Mouse (Mus musculus) limb, embryonic 13.5 days (tissue): ENCODE results near the gene Tex2. TPM values are rescaled to one million over a fixed set of nuclear protein-coding genes. Genes with fewer than 3 reads are reported as not detected.
A peak's percentile ranks its signal among the peaks of the same experiment; 100 is the strongest.

Experiments
- ATAC-seq: fragments of 200-750 bp; cut with Nextera tagmentation; 2 replicates; pipeline ENCODE4 v1.8.0; 2017; ENCODE audit warnings: low read depth, moderate number of reproducible peaks, moderate TSS enrichment; ENCODE audit not compliant: low FRiP score
- H3K27ac ChIP-seq: fragments of 300-500 bp; sonication (generic); 2 replicates; pipeline ENCODE4 v1.5.1; 2015; ENCODE audit warnings: inconsistent platforms, mild to moderate bottlenecking, moderate library complexity
- H3K27me3 ChIP-seq: fragments of 300-500 bp; sonication (generic); 2 replicates; pipeline ENCODE4 v1.6.1; 2015; ENCODE audit warnings: mild to moderate bottlenecking, inconsistent platforms
- H3K36me3 ChIP-seq: fragments of 300-500 bp; sonication (generic); 2 replicates; pipeline ENCODE4 v1.6.1; 2015; ENCODE audit warnings: inconsistent platforms, mild to moderate bottlenecking, moderate library complexity
- H3K4me1 ChIP-seq: fragments of 300-500 bp; sonication (generic); 2 replicates; pipeline ENCODE4 v1.6.1; 2015; ENCODE audit warnings: inconsistent platforms
- H3K4me2 ChIP-seq: fragments of 300-500 bp; sonication (generic); replicated peaks from 2 replicates; pipeline ENCODE4 v1.6.1; 2015; ENCODE audit warnings: inconsistent platforms, mild to moderate bottlenecking, moderate library complexity
- H3K4me3 ChIP-seq: fragments of 300-500 bp; sonication (generic); 2 replicates; pipeline ENCODE4 v1.5.1; 2015; ENCODE audit warnings: moderate library complexity, mild to moderate bottlenecking, inconsistent platforms
- H3K9ac ChIP-seq: fragments of 300-500 bp; sonication (generic); 2 replicates; pipeline ENCODE4 v1.6.1; 2015; ENCODE audit warnings: mild to moderate bottlenecking, inconsistent platforms
- H3K9me3 ChIP-seq: fragments of 300-500 bp; sonication (generic); 2 replicates; pipeline ENCODE4 v1.6.1; 2016; ENCODE audit warnings: inconsistent platforms
- WGBS: fragments of 180-500 bp; shearing (Covaris S2); methylation state at CpG from one replicate; pipeline ENCODE4 v1.1.7; 2015; 5-methylcytosine and 5-hydroxymethylcytosine counted together
- polyA plus RNA-seq: library from polyadenylated mRNA; unstranded; fragments of >200 nt; fragmentation: Nextera tagmentation; extraction: Ambion mirVana; gene quantifications from 2 replicates; pipeline ENCODE4 v1.2.1, GENCODE M21; 2015

The Tex2 gene
- polyA plus RNA-seq, 1 experiment from 2014 or later: 8.2 TPM

DNA sequence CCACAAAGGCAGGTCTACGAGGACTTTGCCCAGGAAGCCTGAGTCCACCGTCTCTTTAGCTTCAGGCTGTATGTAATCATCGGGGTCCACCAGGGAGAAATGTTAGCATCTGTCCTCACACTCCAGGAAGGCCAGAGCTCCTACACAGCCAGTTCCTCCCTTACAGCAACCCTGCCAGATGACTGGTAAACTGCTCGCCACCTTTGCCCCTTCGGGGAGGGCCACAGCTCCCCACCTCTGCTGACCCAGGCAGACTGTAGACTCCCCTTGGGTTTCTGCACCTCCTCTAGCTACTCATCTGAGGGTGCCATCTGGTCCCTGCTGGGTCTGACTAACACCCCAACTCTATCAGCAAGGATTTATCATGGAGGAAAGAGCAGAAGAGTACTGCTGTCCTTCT, 83.4 kb downstream of the Tex2 start:
- no peaks in the 10 kb centered on the region for H3K27me3 ChIP-seq
- H3K4me2 ChIP-seq: no peak overlapping the region
- H3K9me3 ChIP-seq: no peaks in the 10 kb centered on the region
- peaks cover 6% of the 10 kb centered on the region for H3K4me1 ChIP-seq
- WGBS: 80% methylated on average over 5 of the region's 5 CpGs
- no peak for ATAC-seq
- no peak overlapping the region for H3K9ac ChIP-seq
- H3K4me3 ChIP-seq: no peak overlapping the region
- no peak overlapping the region for H3K27ac ChIP-seq
- peaks cover 26% of the 10 kb centered on the region for H3K36me3 ChIP-seq

DNA sequence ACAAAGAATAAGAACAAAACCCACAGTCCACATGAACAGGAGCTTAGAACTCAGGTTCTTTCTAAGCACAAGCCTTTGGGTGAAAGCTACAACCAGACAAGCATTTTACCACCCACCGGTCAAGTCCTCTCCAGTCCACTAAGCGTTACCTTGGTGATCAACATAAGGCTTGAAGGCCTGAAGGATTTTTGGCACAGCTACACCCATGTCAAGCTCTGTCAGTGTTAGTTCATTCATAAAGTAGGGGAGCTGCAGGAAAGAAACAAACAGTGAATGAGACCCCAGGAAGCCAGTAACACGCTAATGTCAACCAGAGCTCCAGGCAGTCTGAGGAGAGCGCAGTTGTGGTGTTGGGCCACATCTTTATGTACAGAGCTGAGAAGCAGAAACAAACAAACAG, 84.1 kb downstream of the Tex2 start:
- 81% methylated on average over 4 of the region's 4 CpGs for WGBS
- Histone ChIP-seq H3K4me3 (no peak overlapping the region), H3K36me3 (peaks cover 26% of the 10 kb centered on the region), H3K9ac (no peak overlapping the region), H3K27me3 (no peaks in the 10 kb centered on the region), H3K4me2 (no peak overlapping the region), H3K27ac (no peak overlapping the region), H3K4me1 (peaks cover 6% of the 10 kb centered on the region), H3K9me3 (no peaks in the 10 kb centered on the region)
- ATAC-seq: no peak

DNA sequence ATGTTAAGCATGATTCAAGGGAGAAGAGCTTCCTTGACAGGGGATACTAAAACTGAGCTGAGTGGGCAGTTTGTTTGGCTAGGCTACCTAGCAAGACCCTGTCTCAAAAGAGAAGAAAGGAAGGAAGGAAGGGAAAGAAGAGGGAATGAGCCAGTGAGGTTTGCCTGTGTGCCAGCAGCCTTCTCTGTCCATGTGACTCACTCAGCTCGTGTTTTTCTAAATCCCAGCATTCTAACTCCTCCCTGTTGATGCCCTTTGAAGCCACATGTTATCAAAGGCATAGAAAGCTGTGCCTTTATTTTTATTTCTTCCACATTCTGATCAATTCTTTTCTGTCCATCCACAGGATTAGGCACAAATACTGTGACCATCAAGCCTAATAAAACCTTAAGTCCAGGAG, 85.3 kb downstream of the Tex2 start:
- WGBS: 28% methylated on average over 1 of the region's 1 CpGs

DNA sequence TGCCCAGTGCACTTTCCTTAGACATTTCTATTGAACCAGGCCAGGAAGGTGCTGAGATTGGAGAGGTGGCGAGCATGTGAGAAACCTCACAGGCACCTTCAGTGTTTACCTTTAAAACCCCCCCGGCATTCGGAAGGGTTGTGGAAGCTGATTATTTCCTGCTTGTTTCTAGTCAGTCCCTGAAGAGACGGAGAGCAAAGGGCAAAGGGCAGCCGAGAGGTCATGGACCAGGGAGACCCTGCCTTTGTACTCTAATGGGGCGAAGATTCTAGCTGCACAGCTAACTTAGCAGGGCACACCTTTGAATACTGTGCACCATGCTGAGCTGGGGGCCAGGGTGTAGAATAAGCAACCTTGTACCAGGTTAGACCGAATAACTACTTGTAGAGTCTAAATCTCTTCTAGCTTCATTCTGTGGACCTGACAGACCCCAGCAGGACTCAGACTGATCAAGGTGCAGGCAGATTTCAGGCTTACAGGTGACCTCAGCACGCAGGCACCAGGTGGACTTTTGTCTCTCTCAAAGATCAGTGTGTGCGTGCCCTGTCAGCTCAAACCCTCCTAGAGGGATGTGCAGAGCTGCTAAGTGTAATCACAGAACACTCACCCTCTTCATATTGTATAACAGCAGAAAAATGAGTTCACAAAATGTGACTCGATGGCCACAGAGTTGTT, 85.9 kb downstream of the Tex2 start:
- H3K4me2 ChIP-seq: no peak overlapping the region
- peaks cover 13% of the 10 kb centered on the region; the same call in 1 of the 2 replicates for H3K36me3 ChIP-seq
- 0 out of 2 replicates have a peak overlapping the region, but pooled peaks have one; percentile 19 for H3K9ac ChIP-seq
- 45% methylated on average over 10 of the region's 10 CpGs for WGBS
- no peaks in the 10 kb centered on the region for H3K27me3 ChIP-seq
- no peak overlapping the region for H3K27ac ChIP-seq
- ATAC-seq: no peak
- no peaks in the 10 kb centered on the region for H3K9me3 ChIP-seq
- peaks cover 6% of the 10 kb centered on the region; the same call in 1 of the 2 replicates for H3K4me1 ChIP-seq
- no peak overlapping the region for H3K4me3 ChIP-seq

More for the DNA sequence above, 85.3 kb downstream of the Tex2 start:
- no peak for ATAC-seq
- Histone ChIP-seq H3K4me1 (peaks cover 6% of the 10 kb centered on the region; the same call in 1 of the 2 replicates), H3K9ac (no peak overlapping the region), H3K4me3 (no peak overlapping the region), H3K27ac (no peak overlapping the region), H3K36me3 (peaks cover 20% of the 10 kb centered on the region), H3K4me2 (no peak overlapping the region), H3K27me3 (no peaks in the 10 kb centered on the region), H3K9me3 (no peaks in the 10 kb centered on the region)

DNA sequence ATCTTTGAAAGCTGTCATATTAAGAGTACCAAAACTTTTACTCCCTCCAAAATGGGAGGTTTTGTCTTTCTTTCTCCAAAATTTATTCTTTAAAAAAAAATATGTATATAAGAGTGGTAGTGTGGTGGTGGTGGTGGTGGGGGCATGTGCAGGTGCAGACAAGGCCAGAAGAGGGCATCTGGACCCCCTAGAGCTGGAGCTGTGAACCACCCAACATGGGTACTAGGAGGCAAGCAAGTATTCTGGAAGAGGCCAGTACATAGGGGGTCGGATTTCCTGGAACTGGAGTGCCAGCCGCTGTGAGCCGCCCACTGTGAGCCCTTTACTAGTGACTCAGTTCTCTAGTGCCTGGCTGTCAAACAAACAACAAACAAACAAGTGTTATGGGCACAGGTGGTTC, 90.7 kb downstream of the Tex2 start:
- no peaks in the 10 kb centered on the region for H3K9me3 ChIP-seq
- no peak overlapping the region for H3K9ac ChIP-seq
- no peak overlapping the region for H3K4me3 ChIP-seq
- H3K36me3 ChIP-seq: no peaks in the 10 kb centered on the region; the same call in 1 of the 2 replicates
- no peak overlapping the region for H3K4me2 ChIP-seq
- H3K27me3 ChIP-seq: no peaks in the 10 kb centered on the region
- ATAC-seq: no peak
- H3K27ac ChIP-seq: no peak overlapping the region
- peaks cover 32% of the 10 kb centered on the region for H3K4me1 ChIP-seq
- 33% methylated on average over 3 of the region's 3 CpGs for WGBS

DNA sequence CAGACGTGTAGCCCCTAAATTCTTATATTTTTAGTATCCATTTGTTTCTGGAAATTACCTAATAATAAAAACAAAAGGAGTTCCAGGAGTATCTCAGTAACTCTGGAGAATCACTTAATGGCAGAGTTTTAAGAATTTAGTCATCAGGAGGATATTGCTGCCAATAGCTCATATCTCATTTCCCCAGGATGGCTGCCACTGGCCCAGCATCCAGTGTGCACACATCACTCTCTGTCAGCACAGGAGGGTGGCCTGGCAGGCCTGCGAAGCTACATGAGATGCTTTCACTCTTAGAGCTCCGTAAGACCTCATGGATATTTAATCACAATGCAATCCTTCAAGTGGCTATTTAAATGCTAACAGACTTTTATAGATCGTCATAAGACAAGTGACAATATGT, 91.6 kb downstream of the Tex2 start:
- H3K9me3 ChIP-seq: no peaks in the 10 kb centered on the region
- no peak overlapping the region for H3K4me2 ChIP-seq
- H3K27ac ChIP-seq: no peak overlapping the region
- no peaks in the 10 kb centered on the region; the same call in 1 of the 2 replicates for H3K36me3 ChIP-seq
- H3K9ac ChIP-seq: no peak overlapping the region
- H3K27me3 ChIP-seq: no peaks in the 10 kb centered on the region
- H3K4me1 ChIP-seq: peaks cover 29% of the 10 kb centered on the region
- WGBS: 45% methylated on average over 4 of the region's 4 CpGs
- no peak for ATAC-seq
- H3K4me3 ChIP-seq: no peak overlapping the region

DNA sequence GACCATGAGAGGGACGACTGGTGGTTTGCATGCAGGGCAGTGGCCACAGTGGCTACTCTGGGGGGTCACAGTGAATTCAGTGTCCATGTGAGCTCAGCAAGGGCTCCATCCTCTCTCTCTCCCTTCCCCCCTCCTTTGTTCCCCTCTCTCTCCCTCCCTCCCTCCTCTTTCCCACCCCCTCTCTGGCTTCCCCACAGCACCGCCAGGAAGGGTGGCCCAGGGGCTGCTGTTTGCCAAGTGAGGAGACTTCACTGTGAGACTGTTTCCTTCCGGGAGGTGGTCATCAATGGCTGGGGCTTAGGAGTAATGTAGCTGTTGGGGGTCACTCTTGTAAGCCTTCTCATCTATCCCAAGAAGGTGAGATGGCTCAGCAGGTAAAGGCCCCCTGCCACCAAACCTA, 92.8 kb downstream of the Tex2 start:
- Histone ChIP-seq H3K27me3 (no peaks in the 10 kb centered on the region), H3K4me3 (no peak overlapping the region), H3K4me1 (peaks cover 31% of the 10 kb centered on the region), H3K4me2 (no peak overlapping the region), H3K27ac (no peak overlapping the region), H3K9ac (no peak overlapping the region), H3K9me3 (no peaks in the 10 kb centered on the region), H3K36me3 (no peaks in the 10 kb centered on the region; the same call in 1 of the 2 replicates)
- ATAC-seq: no peak
- 26% methylated on average over 3 of the region's 3 CpGs for WGBS

DNA sequence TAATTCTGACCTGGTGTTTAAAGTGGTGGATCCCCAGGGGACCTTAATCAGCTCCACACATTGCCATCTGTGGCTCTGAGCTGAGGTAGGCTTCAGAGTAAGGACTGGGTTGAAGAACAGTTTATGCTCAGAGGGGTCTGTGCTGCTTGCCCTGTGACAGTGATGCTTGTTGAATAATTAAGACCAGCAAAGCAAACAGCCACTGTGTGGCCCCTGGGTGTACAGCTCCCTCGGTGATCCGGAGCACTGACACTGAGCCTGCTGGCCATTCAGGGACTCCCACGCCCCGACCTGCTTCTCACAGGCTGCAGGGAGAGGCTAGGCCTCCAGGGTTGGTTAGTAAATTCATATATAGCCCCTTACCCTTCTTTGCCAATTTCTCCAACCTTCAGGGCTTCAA, 93.7 kb downstream of the Tex2 start:
- H3K4me3 ChIP-seq: no peak overlapping the region
- H3K4me1 ChIP-seq: peaks cover 40% of the 10 kb centered on the region
- no peak overlapping the region for H3K4me2 ChIP-seq
- no peaks in the 10 kb centered on the region for H3K27me3 ChIP-seq
- 24% methylated on average over 4 of the region's 4 CpGs for WGBS
- no peaks in the 10 kb centered on the region for H3K36me3 ChIP-seq
- no peak overlapping the region for H3K9ac ChIP-seq
- no peaks in the 10 kb centered on the region for H3K9me3 ChIP-seq
- no peak for ATAC-seq
- H3K27ac ChIP-seq: no peak overlapping the region; the same call in 1 of the 2 replicates

DNA sequence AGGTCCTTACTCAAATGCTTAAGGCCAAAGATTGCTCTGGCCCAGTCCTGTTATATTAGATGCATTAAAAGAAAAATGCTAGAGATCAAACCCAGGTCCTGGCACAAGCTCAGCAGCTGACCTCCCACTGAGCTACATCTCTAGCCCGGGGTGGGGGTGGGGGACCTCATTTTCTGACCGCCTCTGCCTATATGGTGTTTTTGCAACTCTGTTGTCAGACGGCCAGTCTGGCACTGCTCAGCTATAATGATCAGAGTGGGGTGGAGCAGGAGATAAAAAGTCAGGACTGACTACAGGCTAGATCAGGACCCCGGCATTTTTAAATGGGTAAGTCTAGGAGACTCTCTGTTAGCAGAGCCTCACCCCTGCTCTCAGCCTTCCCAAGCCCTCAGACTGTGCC, 94.8 kb downstream of the Tex2 start:
- 15% methylated on average over 4 of the region's 4 CpGs for WGBS
- H3K4me1 ChIP-seq: peaks cover 45% of the 10 kb centered on the region
- H3K27ac ChIP-seq: no peak overlapping the region

DNA sequence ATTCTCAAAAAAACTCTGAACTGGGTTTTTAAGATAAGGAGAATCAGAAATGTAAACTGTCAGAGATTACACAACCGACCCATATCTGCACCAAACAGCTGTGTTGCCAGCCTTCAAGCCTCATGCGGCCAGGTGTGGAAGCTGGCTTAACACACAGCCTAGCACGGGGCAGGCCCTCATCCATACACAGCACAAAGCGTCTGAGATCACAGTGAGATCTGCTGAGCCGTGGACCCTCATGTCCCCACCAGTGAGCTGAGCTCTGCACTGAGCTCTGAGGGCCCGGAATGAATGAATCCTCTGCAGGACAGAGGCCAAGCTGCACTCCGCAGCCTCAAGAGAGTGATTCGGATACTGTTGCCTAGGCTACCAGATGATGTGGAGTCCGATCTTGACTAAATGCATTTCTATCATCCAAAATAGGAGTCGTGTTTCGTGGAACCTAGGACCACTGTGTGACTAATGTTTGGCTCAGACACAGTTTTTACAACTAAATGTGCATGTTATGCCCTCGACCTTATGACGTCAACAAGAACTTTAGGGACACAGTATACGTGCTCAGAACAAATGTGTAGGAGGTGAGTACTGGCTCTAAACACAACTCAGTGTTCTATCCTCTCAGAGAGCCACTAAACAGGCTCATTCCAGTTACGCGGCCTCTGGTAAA, 98.0 kb downstream of the Tex2 start:
- H3K27me3 ChIP-seq: no peaks in the 10 kb centered on the region
- H3K4me1 ChIP-seq: peaks cover 42% of the 10 kb centered on the region
- H3K36me3 ChIP-seq: peaks cover 25% of the 10 kb centered on the region
- no peaks in the 10 kb centered on the region for H3K9me3 ChIP-seq
- H3K4me3 ChIP-seq: no peak overlapping the region
- ATAC-seq: 0 out of 2 replicates have a peak, but pooled peaks have one; percentile 21
- 65% methylated on average over 16 of the region's 16 CpGs for WGBS
- no peak overlapping the region for H3K4me2 ChIP-seq
- peak overlapping the region; percentile 39; the same call in 1 of the 2 replicates for H3K27ac ChIP-seq
- H3K9ac ChIP-seq: no peak overlapping the region

More for the DNA sequence above, 94.8 kb downstream of the Tex2 start:
- H3K9ac ChIP-seq: no peak overlapping the region
- no peaks in the 10 kb centered on the region for H3K36me3 ChIP-seq
- no peak overlapping the region for H3K4me2 ChIP-seq
- H3K27me3 ChIP-seq: no peaks in the 10 kb centered on the region
- no peak for ATAC-seq
- H3K4me3 ChIP-seq: no peak overlapping the region
- H3K9me3 ChIP-seq: no peaks in the 10 kb centered on the region

DNA sequence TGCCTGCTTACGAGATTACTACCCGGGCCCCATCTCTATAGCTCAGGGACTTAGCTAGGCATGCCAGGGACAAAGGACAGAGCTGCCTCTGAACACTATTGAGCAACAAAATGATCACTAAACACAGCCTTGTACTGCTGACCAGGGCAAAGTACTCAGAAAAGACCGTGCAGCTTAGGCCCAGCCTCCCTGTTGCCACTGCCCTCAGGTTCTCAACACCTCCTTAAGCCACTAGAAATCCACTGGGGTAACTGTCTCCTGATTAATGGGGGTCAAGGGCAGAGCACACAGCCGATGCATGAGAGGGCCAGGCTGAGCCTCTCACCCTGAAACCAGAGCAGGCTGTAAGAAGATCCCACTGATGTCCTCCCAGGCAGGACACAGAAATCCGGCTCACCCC, 98.8 kb downstream of the Tex2 start:
- no peaks in the 10 kb centered on the region for H3K27me3 ChIP-seq
- peaks cover 37% of the 10 kb centered on the region for H3K4me1 ChIP-seq
- no peak overlapping the region for H3K4me2 ChIP-seq
- no peaks in the 10 kb centered on the region for H3K9me3 ChIP-seq
- no peak for ATAC-seq
- H3K4me3 ChIP-seq: no peak overlapping the region
- H3K9ac ChIP-seq: 0 out of 2 replicates have a peak overlapping the region, but pooled peaks have one; percentile 19
- H3K27ac ChIP-seq: no peak overlapping the region; the same call in 1 of the 2 replicates
- 40% methylated on average over 5 of the region's 5 CpGs for WGBS
- H3K36me3 ChIP-seq: peaks cover 30% of the 10 kb centered on the region

DNA sequence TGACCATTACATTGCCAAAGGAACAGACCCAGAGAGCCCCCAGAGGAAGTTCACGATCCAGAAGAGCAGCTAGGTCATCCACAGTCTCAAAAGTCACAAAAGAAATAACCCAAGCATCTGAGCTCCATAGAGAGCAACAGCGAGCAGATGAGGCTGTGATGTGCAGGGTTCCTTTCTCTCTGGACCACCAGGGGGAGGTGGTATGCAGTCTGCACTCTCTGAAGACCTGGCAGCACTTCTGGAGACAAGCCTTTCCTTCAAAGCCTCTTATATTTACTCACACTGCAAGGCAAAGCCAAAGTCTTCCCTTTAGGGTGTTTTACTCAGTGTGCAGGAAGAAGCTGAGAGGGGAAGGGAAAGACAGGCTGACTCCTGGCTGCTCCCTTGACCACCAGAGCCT, 100.1 kb downstream of the Tex2 start:
- Histone ChIP-seq H3K4me3 (no peak overlapping the region), H3K4me2 (no peak overlapping the region), H3K27ac (no peak overlapping the region), H3K27me3 (no peaks in the 10 kb centered on the region), H3K9ac (peak overlapping the region; percentile 39; the same call in 1 of the 2 replicates), H3K36me3 (peaks cover 43% of the 10 kb centered on the region), H3K9me3 (no peaks in the 10 kb centered on the region), H3K4me1 (peaks cover 26% of the 10 kb centered on the region)
- ATAC-seq: 0 out of 2 replicates have a peak, but pooled peaks have one; percentile 24
- WGBS: 53% methylated on average over 2 of the region's 2 CpGs
